Mouse (Mus musculus) macrophage (primary cell): ENCODE measurements at regions not wholly inside any gene's neighbourhood (a gene's known extent, or its start where the extent isn't known, plus 50 kb on each side); places are given as distances from the start of the nearest gene placed in this dataset.

Source experiments
- H3K27ac ChIP-seq: fragments of 350-480 bp; formaldehyde crosslinking; 2 replicates; pipeline ENCODE4 v1.9.0; 2021
- H3K36me3 ChIP-seq: fragments of 350-480 bp; formaldehyde crosslinking; 2 replicates; pipeline ENCODE4 v1.9.0; 2021; ENCODE audit errors: inconsistent target
- H3K4me3 ChIP-seq: fragments of 350-480 bp; formaldehyde crosslinking; 2 replicates; pipeline ENCODE4 v1.9.0; 2021; ENCODE audit errors: inconsistent target
- H3K79me2 ChIP-seq: fragments of 350-480 bp; formaldehyde crosslinking; 2 replicates; pipeline ENCODE4 v1.9.0; 2021; ENCODE audit errors: inconsistent target
- WGBS: methylation state at CpG from one replicate; pipeline ENCODE4 v1.1.7; 2026; ENCODE audit warnings: inconsistent platforms; ENCODE audit not compliant: missing documents; 5-methylcytosine and 5-hydroxymethylcytosine counted together

- H3K27ac ChIP-seq = peak overlapping the region; percentile 35
- WGBS = 53% methylated on average over 4 of the region's 4 CpGs
- H3K79me2 ChIP-seq = no peaks in the 10 kb centered on the region
- H3K4me3 ChIP-seq = no peak overlapping the region
- H3K36me3 ChIP-seq = no peaks in the 10 kb centered on the region
Measured at GRCm38 (mm10) chrX:10770575-10770974, 55.8 kb downstream of the Mid1ip1 start.

GRCm38 (mm10) chrX:10775714-10776515, 61.1 kb downstream of the Mid1ip1 start:
- WGBS = 93% methylated on average over 8 of the region's 8 CpGs
- H3K79me2 ChIP-seq = no peaks in the 10 kb centered on the region
- H3K36me3 ChIP-seq = no peaks in the 10 kb centered on the region
- no peak overlapping the region for H3K27ac ChIP-seq
- no peak overlapping the region for H3K4me3 ChIP-seq

GRCm38 (mm10) chrX:10776516-10776818, 61.7 kb downstream of the Mid1ip1 start:
- Histone ChIP-seq H3K79me2 (no peaks in the 10 kb centered on the region), H3K27ac (no peak overlapping the region), H3K4me3 (no peak overlapping the region), H3K36me3 (no peaks in the 10 kb centered on the region)
- 70% methylated on average over 7 of the region's 7 CpGs for WGBS

- no peaks in the 10 kb centered on the region for H3K36me3 ChIP-seq
- WGBS = 55% methylated on average over 2 of the region's 2 CpGs
- no peak overlapping the region for H3K4me3 ChIP-seq
- no peaks in the 10 kb centered on the region for H3K79me2 ChIP-seq
- no peak overlapping the region for H3K27ac ChIP-seq
Measured at GRCm38 (mm10) chrX:10778014-10778413, 63.2 kb downstream of the Mid1ip1 start.

GRCm38 (mm10) chrX:10786359-10786758, 71.5 kb downstream of the Mid1ip1 start:
- peak overlapping the region; percentile 66 for H3K27ac ChIP-seq
- WGBS = 10% methylated on average over 3 of the region's 3 CpGs
- no peaks in the 10 kb centered on the region for H3K36me3 ChIP-seq
- no peak overlapping the region for H3K4me3 ChIP-seq
- no peaks in the 10 kb centered on the region for H3K79me2 ChIP-seq

GRCm38 (mm10) chrX:10787057-10787456, 72.2 kb downstream of the Mid1ip1 start:
- no peaks in the 10 kb centered on the region for H3K36me3 ChIP-seq
- H3K79me2 ChIP-seq = no peaks in the 10 kb centered on the region
- 73% methylated on average over 2 of the region's 2 CpGs for WGBS
- no peak overlapping the region for H3K4me3 ChIP-seq
- H3K27ac ChIP-seq = peak overlapping the region; percentile 66

GRCm38 (mm10) chrX:10820313-10820920, 105.6 kb downstream of the Mid1ip1 start:
- Histone ChIP-seq H3K36me3 (no peaks in the 10 kb centered on the region), H3K79me2 (no peaks in the 10 kb centered on the region), H3K27ac (no peak overlapping the region), H3K4me3 (no peak overlapping the region)
- 95% methylated on average over 7 of the region's 7 CpGs for WGBS

- Histone ChIP-seq H3K79me2 (no peaks in the 10 kb centered on the region), H3K4me3 (no peak overlapping the region), H3K36me3 (no peaks in the 10 kb centered on the region), H3K27ac (no peak overlapping the region)
- WGBS = 90% methylated on average over 1 of the region's 1 CpGs
Measured at GRCm38 (mm10) chrX:10833681-10834080, 118.9 kb downstream of the Mid1ip1 start.

GRCm38 (mm10) chrX:10857089-10857488, 142.3 kb downstream of the Mid1ip1 start:
- H3K4me3 ChIP-seq = no peak overlapping the region
- H3K79me2 ChIP-seq = no peaks in the 10 kb centered on the region
- WGBS = 22% methylated on average over 6 of the region's 6 CpGs
- H3K27ac ChIP-seq = peak overlapping the region; percentile 85
- no peaks in the 10 kb centered on the region for H3K36me3 ChIP-seq

- Histone ChIP-seq H3K79me2 (no peaks in the 10 kb centered on the region), H3K27ac (peak overlapping the region; percentile 85), H3K4me3 (no peak overlapping the region), H3K36me3 (no peaks in the 10 kb centered on the region)
- 36% methylated on average over 3 of the region's 3 CpGs for WGBS
Measured at GRCm38 (mm10) chrX:10857668-10858067, 142.9 kb downstream of the Mid1ip1 start.

GRCm38 (mm10) chrX:10871613-10872012, 156.8 kb downstream of the Mid1ip1 start:
- no peak overlapping the region for H3K4me3 ChIP-seq
- 37% methylated on average over 4 of the region's 4 CpGs for WGBS
- peak overlapping the region; percentile 63 for H3K27ac ChIP-seq
- H3K36me3 ChIP-seq = no peaks in the 10 kb centered on the region
- H3K79me2 ChIP-seq = no peaks in the 10 kb centered on the region

GRCm38 (mm10) chrX:10877856-10878255, 163.0 kb downstream of the Mid1ip1 start:
- Histone ChIP-seq H3K4me3 (no peak overlapping the region), H3K27ac (no peak overlapping the region), H3K79me2 (no peaks in the 10 kb centered on the region), H3K36me3 (no peaks in the 10 kb centered on the region)
- 97% methylated on average over 5 of the region's 5 CpGs for WGBS

- Histone ChIP-seq H3K4me3 (no peak overlapping the region), H3K79me2 (no peaks in the 10 kb centered on the region), H3K27ac (no peak overlapping the region), H3K36me3 (no peaks in the 10 kb centered on the region)
- WGBS = 94% methylated on average over 5 of the region's 5 CpGs
Measured at GRCm38 (mm10) chrX:10878922-10879321, 164.1 kb downstream of the Mid1ip1 start.

- Histone ChIP-seq H3K27ac (no peak overlapping the region), H3K79me2 (no peaks in the 10 kb centered on the region), H3K36me3 (no peaks in the 10 kb centered on the region), H3K4me3 (no peak overlapping the region)
- 91% methylated on average over 11 of the region's 11 CpGs for WGBS
Measured at GRCm38 (mm10) chrX:10883729-10884464, 169.1 kb downstream of the Mid1ip1 start.

- Histone ChIP-seq H3K4me3 (no peak overlapping the region), H3K27ac (no peak overlapping the region), H3K79me2 (no peaks in the 10 kb centered on the region), H3K36me3 (no peaks in the 10 kb centered on the region)
- 97% methylated on average over 3 of the region's 3 CpGs for WGBS
Measured at GRCm38 (mm10) chrX:10892815-10893214, 178.0 kb downstream of the Mid1ip1 start.
